Mouse (Mus musculus) small intestine, adult 2 months (tissue): ENCODE measurements around the gene Grxcr1.

Experiments
- CTCF ChIP-seq: fragments of 200-500 bp; IDR thresholded peaks from 2 replicates; pipeline ENCODE4 v1.5.1; 2012; ENCODE audit warnings: low read depth, mild to moderate bottlenecking, control low read depth, inconsistent platforms, low read length, moderate library complexity, mixed read lengths; ENCODE audit not compliant: insufficient replicate concordance, insufficient read length; ENCODE audit errors: extremely low read depth
- POLR2A ChIP-seq: fragments of 200-500 bp; IDR thresholded peaks from 2 replicates; pipeline ENCODE4 v1.6.1; 2012; ENCODE audit warnings: low read depth, mild to moderate bottlenecking, control low read depth, inconsistent platforms, low read length, moderate library complexity

DNA sequence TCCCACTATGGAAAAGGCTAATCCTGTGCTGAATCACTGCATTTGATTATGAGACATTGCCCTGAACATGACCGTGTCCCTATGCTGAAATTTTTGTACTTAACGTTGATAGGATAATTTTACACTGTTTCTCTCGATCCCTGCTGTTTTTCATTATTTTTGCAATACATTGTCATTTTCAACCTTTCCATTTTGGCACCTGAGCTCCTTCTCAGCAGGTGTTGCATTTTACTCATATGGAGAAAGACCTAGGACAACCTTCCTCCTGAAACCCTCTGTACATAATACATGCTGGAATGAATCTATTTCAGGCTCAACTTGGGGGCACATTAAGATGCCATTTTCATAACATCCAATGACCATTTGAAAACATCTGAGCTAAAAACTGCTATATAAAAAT, 38.7 kb downstream of the Grxcr1 start:
- no peak for TF ChIP-seq CTCF
- TF ChIP-seq POLR2A, result no peak
